Mouse (Mus musculus): ENCODE results near the gene Cfap300. TPM values are rescaled to one million over a fixed set of nuclear protein-coding genes. Genes with fewer than 3 reads are reported as not detected.

The Cfap300 gene
- polyA plus RNA-seq, 1 experiment: 12.9 TPM

- no peak for DNase-seq (ENCODE audit: low read depth)
- no peak for TF ChIP-seq CTCF (IDR thresholded peaks at IDR 0.05; ENCODE audit: borderline replicate concordance, extremely low read depth, insufficient read depth, insufficient read length)
- TF ChIP-seq POLR2A (IDR thresholded peaks at IDR 0.05; ENCODE audit: borderline replicate concordance, extremely low read depth, insufficient read depth, insufficient read length, poor library complexity, severe bottlenecking): no peak
Measured at GRCm38 (mm10) chr9:8017253-8017913, 25.2 kb downstream of the Cfap300 start.

DNA sequence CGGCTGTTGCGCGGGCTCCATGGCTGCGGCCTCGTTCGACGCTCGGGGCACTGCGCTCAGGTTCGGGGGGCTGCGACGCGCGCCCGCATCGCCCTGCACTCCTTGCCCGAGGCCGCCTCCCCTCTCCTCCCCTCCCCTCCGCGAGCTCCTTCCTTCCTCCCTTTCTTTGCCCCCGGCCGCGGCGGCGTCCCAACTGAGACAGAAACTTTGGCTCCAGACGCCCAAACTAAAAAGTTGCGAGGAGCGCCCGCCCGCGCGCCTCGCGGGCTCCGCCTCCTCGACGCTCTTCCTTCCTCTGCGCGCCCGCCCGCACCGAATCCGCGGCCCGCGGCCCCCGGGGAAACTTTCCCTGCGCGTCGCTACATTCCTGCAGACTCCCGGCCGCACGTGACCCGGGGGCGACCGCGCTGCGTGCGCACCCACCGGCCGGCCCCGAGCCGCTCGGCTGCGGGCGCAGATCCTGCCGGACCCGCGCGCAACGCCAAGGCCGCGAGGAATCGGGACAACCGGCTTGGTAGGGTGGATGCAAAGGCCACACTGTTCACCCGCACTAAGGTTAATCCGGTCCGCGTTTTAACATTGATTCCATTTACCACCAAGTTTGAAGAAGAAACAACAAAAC, 38.1 kb downstream of the Cfap300 start, which contains the start of gene Yap1:
TSS of gene Yap1 (minus strand) at position 227 of the 622 bp plus-strand sequence.
- DNase-seq (ENCODE audit: low read depth): peak; percentile 93

DNA sequence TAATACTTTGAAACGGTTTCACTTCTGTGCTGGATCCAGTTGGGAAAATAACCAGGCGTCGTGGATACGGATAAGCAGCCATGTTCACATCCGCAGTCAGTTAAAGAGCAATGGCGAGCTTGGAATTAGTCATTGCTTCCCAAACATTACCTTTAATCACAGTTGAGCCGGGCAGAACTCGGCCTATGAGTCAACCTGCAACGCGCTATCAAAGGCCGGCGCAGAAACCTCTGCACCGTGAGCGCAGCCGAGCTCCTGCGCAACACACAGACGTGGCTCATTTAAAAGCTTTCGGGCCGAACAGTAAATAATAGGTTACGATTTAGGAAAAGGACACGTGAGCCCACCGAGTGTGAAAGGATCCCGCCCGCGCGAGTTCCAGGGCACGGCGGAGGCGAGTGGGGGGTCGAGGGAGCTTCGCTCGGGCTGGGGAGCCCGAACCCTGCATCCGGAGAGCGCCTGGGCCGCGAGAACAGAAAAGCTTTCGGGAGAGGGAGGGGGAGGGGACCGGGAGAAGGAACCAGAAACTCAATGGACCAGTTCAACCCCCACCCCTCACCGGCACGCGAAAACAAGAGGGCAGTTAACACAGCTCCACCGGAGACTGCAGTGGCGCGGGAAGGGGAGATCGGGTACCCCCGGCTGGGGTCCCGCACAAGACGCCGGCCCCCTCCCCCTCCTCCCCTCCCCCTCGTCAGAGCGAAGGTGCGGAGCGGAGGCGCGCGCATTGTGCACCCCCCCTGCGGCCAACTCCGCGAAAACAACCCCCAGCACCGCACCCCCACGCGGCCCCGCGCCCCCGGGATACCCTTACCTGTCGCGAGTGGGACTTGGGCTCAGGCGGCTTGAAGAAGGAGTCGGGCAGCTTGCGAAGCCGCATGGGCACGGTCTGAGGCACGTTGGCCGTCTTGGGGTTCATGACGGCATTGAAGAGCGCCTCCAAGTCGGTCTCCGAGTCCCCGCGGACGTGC, 39.0 kb downstream of the Cfap300 start:
- TF ChIP-seq CTCF (IDR thresholded peaks at IDR 0.05; ENCODE audit: borderline replicate concordance, extremely low read depth, insufficient read depth, insufficient read length) (no peak), POLR2A (IDR thresholded peaks at IDR 0.05; ENCODE audit: borderline replicate concordance, extremely low read depth, insufficient read depth, insufficient read length, poor library complexity, severe bottlenecking) (no peak)
- peak; percentile 74 for DNase-seq (ENCODE audit: low read depth)

More for the DNA sequence above, 38.1 kb downstream of the Cfap300 start, which contains the start of gene Yap1:
- TF ChIP-seq CTCF (IDR thresholded peaks at IDR 0.05; ENCODE audit: borderline replicate concordance, extremely low read depth, insufficient read depth, insufficient read length): no peak
- TF ChIP-seq POLR2A (IDR thresholded peaks at IDR 0.05; ENCODE audit: borderline replicate concordance, extremely low read depth, insufficient read depth, insufficient read length, poor library complexity, severe bottlenecking): peak; percentile 46; the same call in 1 of the 2 replicates

DNA sequence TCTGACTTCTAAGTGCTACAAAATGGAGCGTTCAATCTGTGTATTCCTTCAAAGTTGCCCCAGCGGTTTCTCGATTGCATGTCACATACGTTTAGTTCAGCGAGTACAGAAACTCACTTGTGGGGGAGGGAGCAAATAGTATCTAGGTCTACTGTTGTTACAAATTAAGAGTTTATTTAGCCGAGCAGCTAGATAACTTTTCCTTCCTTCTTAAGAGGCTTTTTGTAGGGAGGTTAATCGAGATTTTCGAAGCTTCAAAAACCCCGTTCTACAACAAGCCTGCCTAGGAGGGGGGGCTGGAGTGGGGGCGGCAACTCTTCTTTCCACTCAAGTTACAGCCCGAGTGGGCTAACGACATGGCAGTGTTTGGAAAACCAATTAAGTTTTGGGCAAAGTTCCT, 39.8 kb downstream of the Cfap300 start:
- TF ChIP-seq POLR2A (IDR thresholded peaks at IDR 0.05; ENCODE audit: borderline replicate concordance, extremely low read depth, insufficient read depth, insufficient read length, poor library complexity, severe bottlenecking) (no peak), CTCF (IDR thresholded peaks at IDR 0.05; ENCODE audit: borderline replicate concordance, extremely low read depth, insufficient read depth, insufficient read length) (no peak)
- DNase-seq (ENCODE audit: low read depth): no peak

DNA sequence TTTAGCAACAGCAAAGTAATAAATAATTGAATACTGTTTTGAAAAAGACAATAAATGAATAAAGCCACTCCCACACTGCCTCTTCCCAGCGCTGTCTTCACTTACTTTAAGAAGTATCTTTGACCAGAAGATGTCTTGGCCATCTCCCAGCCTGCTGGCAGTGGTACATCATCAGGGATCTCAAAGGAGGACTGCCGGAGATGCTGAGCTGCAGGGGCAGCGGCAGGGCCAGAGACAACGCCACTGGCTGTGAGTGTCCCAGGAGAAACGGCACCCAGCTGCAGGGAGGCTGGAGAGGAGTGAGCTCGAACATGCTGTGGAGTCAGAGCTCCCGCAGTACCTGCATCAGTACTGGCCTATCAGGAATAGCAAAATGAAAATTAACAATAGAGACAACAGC, 41.3 kb downstream of the Cfap300 start:
- no peak for TF ChIP-seq CTCF (IDR thresholded peaks at IDR 0.05; ENCODE audit: borderline replicate concordance, extremely low read depth, insufficient read depth, insufficient read length)
- no peak for TF ChIP-seq POLR2A (IDR thresholded peaks at IDR 0.05; ENCODE audit: borderline replicate concordance, extremely low read depth, insufficient read depth, insufficient read length, poor library complexity, severe bottlenecking)
- DNase-seq (ENCODE audit: low read depth): peak; percentile 43

- DNase-seq (ENCODE audit: low read depth): peak; percentile 83
- TF ChIP-seq CTCF (IDR thresholded peaks at IDR 0.05; ENCODE audit: borderline replicate concordance, extremely low read depth, insufficient read depth, insufficient read length) (no peak), POLR2A (IDR thresholded peaks at IDR 0.05; ENCODE audit: borderline replicate concordance, extremely low read depth, insufficient read depth, insufficient read length, poor library complexity, severe bottlenecking) (no peak)
Measured at GRCm38 (mm10) chr9:7994275-7994674, 48.3 kb downstream of the Cfap300 start.

GRCm38 (mm10) chr9:7992651-7993050, 50.0 kb downstream of the Cfap300 start:
- TF ChIP-seq CTCF (IDR thresholded peaks at IDR 0.05; ENCODE audit: borderline replicate concordance, extremely low read depth, insufficient read depth, insufficient read length) (no peak), POLR2A (IDR thresholded peaks at IDR 0.05; ENCODE audit: borderline replicate concordance, extremely low read depth, insufficient read depth, insufficient read length, poor library complexity, severe bottlenecking) (no peak)

DNA sequence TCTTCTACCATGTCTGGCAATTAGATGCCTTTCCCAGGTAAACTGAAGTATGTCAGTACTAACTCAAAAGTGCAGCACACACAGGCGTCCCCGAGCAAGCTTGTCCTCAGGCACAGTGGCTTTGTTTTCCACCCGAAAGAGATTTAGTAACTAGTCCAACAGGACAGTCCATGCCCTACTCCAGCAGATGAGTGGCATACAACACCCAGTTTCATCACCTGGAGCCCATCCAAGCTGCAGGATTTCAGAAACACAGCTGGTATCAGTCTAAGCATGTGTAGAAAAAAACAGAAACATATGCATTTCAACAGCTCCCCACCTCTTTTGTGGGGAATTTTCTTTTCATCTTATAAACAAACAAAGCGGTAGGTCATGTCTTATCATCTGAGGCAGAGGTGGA, 51.7 kb downstream of the Cfap300 start:
- DNase-seq (ENCODE audit: low read depth): no peak
- TF ChIP-seq CTCF (IDR thresholded peaks at IDR 0.05; ENCODE audit: borderline replicate concordance, extremely low read depth, insufficient read depth, insufficient read length) (no peak), POLR2A (IDR thresholded peaks at IDR 0.05; ENCODE audit: borderline replicate concordance, extremely low read depth, insufficient read depth, insufficient read length, poor library complexity, severe bottlenecking) (no peak)

More at GRCm38 (mm10) chr9:7992651-7993050, 50.0 kb downstream of the Cfap300 start:
- DNase-seq (ENCODE audit: low read depth): no peak

GRCm38 (mm10) chr9:7987119-7987518, 55.5 kb downstream of the Cfap300 start:
- no peak for DNase-seq (ENCODE audit: low read depth)
- TF ChIP-seq CTCF (IDR thresholded peaks at IDR 0.05; ENCODE audit: borderline replicate concordance, extremely low read depth, insufficient read depth, insufficient read length) (no peak), POLR2A (IDR thresholded peaks at IDR 0.05; ENCODE audit: borderline replicate concordance, extremely low read depth, insufficient read depth, insufficient read length, poor library complexity, severe bottlenecking) (no peak)

DNA sequence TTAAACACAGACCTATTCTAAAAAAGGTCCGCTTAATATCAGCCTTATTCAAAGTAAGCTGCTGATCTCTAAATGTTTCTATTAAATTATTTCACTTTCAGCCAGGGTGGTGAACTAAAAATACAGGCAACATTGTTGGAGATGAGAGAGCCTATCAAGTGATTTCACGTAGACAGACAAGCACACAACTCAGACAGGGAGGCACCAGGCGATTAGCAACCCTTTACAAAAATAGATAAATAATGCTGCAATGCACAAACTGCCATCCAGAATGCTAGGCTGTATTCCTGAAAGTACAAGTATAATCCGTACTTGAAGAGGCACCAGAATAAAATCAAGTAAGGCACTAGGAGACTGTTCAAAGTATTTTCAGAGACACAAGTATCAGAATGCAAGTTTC, 58.3 kb downstream of the Cfap300 start:
- no peak for TF ChIP-seq CTCF (IDR thresholded peaks at IDR 0.05; ENCODE audit: borderline replicate concordance, extremely low read depth, insufficient read depth, insufficient read length)
- no peak for TF ChIP-seq POLR2A (IDR thresholded peaks at IDR 0.05; ENCODE audit: borderline replicate concordance, extremely low read depth, insufficient read depth, insufficient read length, poor library complexity, severe bottlenecking)

GRCm38 (mm10) chr9:7983665-7984064, 59.0 kb downstream of the Cfap300 start:
- TF ChIP-seq CTCF (IDR thresholded peaks at IDR 0.05; ENCODE audit: borderline replicate concordance, extremely low read depth, insufficient read depth, insufficient read length): no peak
- no peak for TF ChIP-seq POLR2A (IDR thresholded peaks at IDR 0.05; ENCODE audit: borderline replicate concordance, extremely low read depth, insufficient read depth, insufficient read length, poor library complexity, severe bottlenecking)
- no peak for DNase-seq (ENCODE audit: low read depth)

More for the DNA sequence above, 58.3 kb downstream of the Cfap300 start:
- no peak for DNase-seq (ENCODE audit: low read depth)

Data from brain, embryonic 14.5 days (tissue).